Mouse (Mus musculus) macrophage (primary cell): ENCODE results near the gene Cd109. TPM values are rescaled to one million over a fixed set of nuclear protein-coding genes. Genes with fewer than 3 reads are reported as not detected.

Source experiments
- H3K27ac ChIP-seq: fragments of 350-480 bp; formaldehyde crosslinking; 2 replicates; pipeline ENCODE4 v1.9.0; 2021
- H3K36me3 ChIP-seq: fragments of 350-480 bp; formaldehyde crosslinking; 2 replicates; pipeline ENCODE4 v1.9.0; 2021; ENCODE audit errors: inconsistent target
- H3K4me3 ChIP-seq: fragments of 350-480 bp; formaldehyde crosslinking; 2 replicates; pipeline ENCODE4 v1.9.0; 2021; ENCODE audit errors: inconsistent target
- H3K79me2 ChIP-seq: fragments of 350-480 bp; formaldehyde crosslinking; 2 replicates; pipeline ENCODE4 v1.9.0; 2021; ENCODE audit errors: inconsistent target
- WGBS: methylation state at CpG from one replicate; pipeline ENCODE4 v1.1.7; 2026; ENCODE audit warnings: inconsistent platforms; ENCODE audit not compliant: missing documents; 5-methylcytosine and 5-hydroxymethylcytosine counted together
- polyA plus RNA-seq: library from polyadenylated mRNA; stranded (reverse); fragments of 250-400 nt; gene quantifications from 3 replicates; pipeline ENCODE4 v1.2.4, GENCODE M21; 2018; ENCODE audit warnings: inconsistent platforms

Cd109 gene
- polyA plus RNA-seq, 1 experiment from 2014 or later, result 4.9 TPM

- no peak overlapping the region for H3K4me3 ChIP-seq
- WGBS, result 50% methylated on average over 3 of the region's 4 CpGs
These were observed 14.2 kb upstream of the Cd109 start for GRCm38 (mm10) chr9:78601046-78601730.

GRCm38 (mm10) chr9:78614201-78614600 is 1.1 kb upstream of the Cd109 start:
- Histone ChIP-seq H3K36me3 (no peaks in the 10 kb centered on the region), H3K4me3 (no peak overlapping the region), H3K79me2 (no peaks in the 10 kb centered on the region), H3K27ac (no peak overlapping the region)
- 51% methylated on average over 6 of the region's 6 CpGs for WGBS

More at GRCm38 (mm10) chr9:78601046-78601730, 14.2 kb upstream of the Cd109 start:
- Histone ChIP-seq H3K36me3 (no peaks in the 10 kb centered on the region), H3K27ac (no peak overlapping the region), H3K79me2 (no peaks in the 10 kb centered on the region)

- no peaks in the 10 kb centered on the region for H3K79me2 ChIP-seq
- no peak overlapping the region for H3K4me3 ChIP-seq
- no peaks in the 10 kb centered on the region for H3K36me3 ChIP-seq
- no peak overlapping the region for H3K27ac ChIP-seq
- WGBS, result 78% methylated on average over 9 of the region's 9 CpGs
These were observed 3.9 kb downstream of the Cd109 start for GRCm38 (mm10) chr9:78619285-78619684.

- no peak overlapping the region for H3K4me3 ChIP-seq
- H3K36me3 ChIP-seq, result no peaks in the 10 kb centered on the region
- H3K27ac ChIP-seq, result peak overlapping the region; percentile 81
- no peaks in the 10 kb centered on the region for H3K79me2 ChIP-seq
- WGBS, result 64% methylated on average over 10 of the region's 10 CpGs
These were observed 8.0 kb downstream of the Cd109 start for GRCm38 (mm10) chr9:78623301-78623747.

- H3K27ac ChIP-seq, result no peak overlapping the region
- H3K79me2 ChIP-seq, result no peaks in the 10 kb centered on the region
- H3K36me3 ChIP-seq, result no peaks in the 10 kb centered on the region
- no peak overlapping the region for H3K4me3 ChIP-seq
- 83% methylated on average over 6 of the region's 6 CpGs for WGBS
These were observed 14.6 kb downstream of the Cd109 start for GRCm38 (mm10) chr9:78629991-78630390.

GRCm38 (mm10) chr9:78631755-78632434 is 16.5 kb downstream of the Cd109 start:
- 15% methylated on average over 6 of the region's 6 CpGs for WGBS
- Histone ChIP-seq H3K79me2 (no peaks in the 10 kb centered on the region), H3K36me3 (no peaks in the 10 kb centered on the region), H3K4me3 (no peak overlapping the region), H3K27ac (no peak overlapping the region)

GRCm38 (mm10) chr9:78633976-78634375 is 18.6 kb downstream of the Cd109 start:
- 87% methylated on average over 3 of the region's 3 CpGs for WGBS
- H3K4me3 ChIP-seq, result no peak overlapping the region
- H3K27ac ChIP-seq, result peak overlapping the region; percentile 12; the same call in 1 of the 2 replicates
- H3K36me3 ChIP-seq, result no peaks in the 10 kb centered on the region
- H3K79me2 ChIP-seq, result no peaks in the 10 kb centered on the region

- no peaks in the 10 kb centered on the region for H3K79me2 ChIP-seq
- no peak overlapping the region for H3K4me3 ChIP-seq
- WGBS, result 86% methylated on average over 4 of the region's 4 CpGs
These were observed 26.0 kb downstream of the Cd109 start for GRCm38 (mm10) chr9:78641386-78641785.

GRCm38 (mm10) chr9:78646008-78646777 is 30.8 kb downstream of the Cd109 start:
- no peaks in the 10 kb centered on the region for H3K36me3 ChIP-seq
- no peaks in the 10 kb centered on the region for H3K79me2 ChIP-seq
- no peak overlapping the region for H3K4me3 ChIP-seq
- H3K27ac ChIP-seq, result no peak overlapping the region
- WGBS, result 44% methylated on average over 6 of the region's 6 CpGs

More at GRCm38 (mm10) chr9:78641386-78641785, 26.0 kb downstream of the Cd109 start:
- H3K27ac ChIP-seq, result no peak overlapping the region
- H3K36me3 ChIP-seq, result no peaks in the 10 kb centered on the region

- H3K4me3 ChIP-seq, result no peak overlapping the region
- H3K27ac ChIP-seq, result no peak overlapping the region
- H3K79me2 ChIP-seq, result no peaks in the 10 kb centered on the region
- whole genome bisulfite sequencing, result 93% methylated on average over 8 of the region's 8 CpGs
- no peaks in the 10 kb centered on the region for H3K36me3 ChIP-seq
These were observed 33.3 kb downstream of the Cd109 start for GRCm38 (mm10) chr9:78648641-78649040.

- Histone ChIP-seq H3K27ac (no peak overlapping the region), H3K79me2 (no peaks in the 10 kb centered on the region), H3K4me3 (no peak overlapping the region), H3K36me3 (no peaks in the 10 kb centered on the region)
These were observed 34.1 kb downstream of the Cd109 start for GRCm38 (mm10) chr9:78649398-78649797.

GRCm38 (mm10) chr9:78657564-78657963 is 42.2 kb downstream of the Cd109 start:
- 93% methylated on average over 5 of the region's 5 CpGs for WGBS
- Histone ChIP-seq H3K79me2 (no peaks in the 10 kb centered on the region), H3K36me3 (no peaks in the 10 kb centered on the region), H3K27ac (no peak overlapping the region), H3K4me3 (no peak overlapping the region)

GRCm38 (mm10) chr9:78671446-78671985 is 56.2 kb downstream of the Cd109 start:
- WGBS, result 87% methylated on average over 12 of the region's 13 CpGs
- Histone ChIP-seq H3K4me3 (no peak overlapping the region), H3K36me3 (no peaks in the 10 kb centered on the region), H3K27ac (no peak overlapping the region), H3K79me2 (no peaks in the 10 kb centered on the region)

- no peaks in the 10 kb centered on the region for H3K36me3 ChIP-seq
- no peaks in the 10 kb centered on the region for H3K79me2 ChIP-seq
- 0% methylated on average over 1 of the region's 1 CpGs for WGBS
- H3K27ac ChIP-seq, result no peak overlapping the region
- H3K4me3 ChIP-seq, result no peak overlapping the region
These were observed 85.3 kb downstream of the Cd109 start for GRCm38 (mm10) chr9:78700691-78701090.
